In genomic region chr3:96102100-96102872, GRCm38 (mm10) we compare ENCODE assay signal across 8 mouse cellular contexts. TPM values are rescaled to one million over a fixed set of nuclear protein-coding genes. Genes with fewer than 3 reads are reported as not detected.
DNase-seq lines count a peak whose midpoint lies in the region; ATAC-seq and TF ChIP-seq lines count a peak whose summit lies in the region.

No protein-coding gene starts in this region.

- H3K27me3 ChIP-seq in embryonic facial prominence, embryonic 12.5 days: no peaks in the 10 kb centered on the region
- no peaks in the 10 kb centered on the region for H3K27me3 ChIP-seq in heart, embryonic 16.5 days (ENCODE audit: control insufficient read depth, insufficient read depth, low read length)
- no peaks in the 10 kb centered on the region for H3K27me3 ChIP-seq in neural tube, embryonic 13.5 days

- H3K9me3 ChIP-seq in embryonic facial prominence, embryonic 12.5 days: no peaks in the 10 kb centered on the region
- H3K9me3 ChIP-seq in heart, embryonic 16.5 days (replicated peaks; ENCODE audit: control insufficient read depth, low read length): no peaks in the 10 kb centered on the region
- no peaks in the 10 kb centered on the region for H3K9me3 ChIP-seq in neural tube, embryonic 13.5 days

- peak overlapping the region; percentile 20 for H3K4me3 ChIP-seq in embryonic facial prominence, embryonic 12.5 days
- H3K4me3 ChIP-seq in heart, embryonic 16.5 days (ENCODE audit: low read length): peak overlapping the region; percentile 44
- H3K4me3 ChIP-seq in lung, adult 2 months (replicated peaks; ENCODE audit: extremely low read depth, low read depth, low read length): no peak overlapping the region
- H3K4me3 ChIP-seq in neural tube, embryonic 13.5 days: peak overlapping the region; percentile 20

- ATAC-seq in embryonic facial prominence, embryonic 12.5 days (ENCODE audit: insufficient number of reproducible peaks, insufficient read depth, low FRiP score, low TSS enrichment): no peak
- ATAC-seq in heart, embryonic 16.5 days (replicated peaks; ENCODE audit: extremely low read depth, insufficient read depth, low FRiP score): no peak
- no peak for ATAC-seq in neural tube, embryonic 13.5 days (ENCODE audit: low read depth)

- WGBS in embryonic facial prominence, embryonic 12.5 days: 20% methylated on average over 14 of the region's 14 CpGs
- WGBS in heart, embryonic 16.5 days: 23% methylated on average over 14 of the region's 14 CpGs
- WGBS in lung, adult 2 months: 28% methylated on average over 14 of the region's 14 CpGs
- WGBS in neural tube, embryonic 13.5 days: 19% methylated on average over 14 of the region's 14 CpGs

- H3K27ac ChIP-seq in embryonic facial prominence, embryonic 12.5 days: no peak overlapping the region
- H3K27ac ChIP-seq in heart, embryonic 16.5 days (ENCODE audit: low read length): no peak overlapping the region
- H3K27ac ChIP-seq in neural tube, embryonic 13.5 days (replicated peaks): 0 out of 2 replicates have a peak overlapping the region, but pooled peaks have one; percentile 6

- no peaks in the 10 kb centered on the region for H3K36me3 ChIP-seq in embryonic facial prominence, embryonic 12.5 days
- no peaks in the 10 kb centered on the region for H3K36me3 ChIP-seq in heart, embryonic 16.5 days (ENCODE audit: control insufficient read depth, insufficient read depth)
- no peaks in the 10 kb centered on the region for H3K36me3 ChIP-seq in neural tube, embryonic 13.5 days

- TF ChIP-seq POLR2A in lung, adult 2 months (IDR thresholded peaks at IDR 0.05; ENCODE audit: borderline replicate concordance, extremely low read depth, low read depth, low read length): no peak

- no peak overlapping the region for H3K9ac ChIP-seq in embryonic facial prominence, embryonic 12.5 days
- H3K9ac ChIP-seq in heart, embryonic 16.5 days (ENCODE audit: low read length): peak overlapping the region; percentile 65
- H3K9ac ChIP-seq in neural tube, embryonic 13.5 days: no peak overlapping the region

- H3K4me1 ChIP-seq in embryonic facial prominence, embryonic 12.5 days: peaks cover 19% of the 10 kb centered on the region; the same call in 1 of the 2 replicates
- peaks cover 25% of the 10 kb centered on the region for H3K4me1 ChIP-seq in heart, embryonic 16.5 days (ENCODE audit: control insufficient read depth, insufficient read depth, low read length)
- H3K4me1 ChIP-seq in lung, adult 2 months (ENCODE audit: control insufficient read depth, insufficient read depth, low read length): peaks cover 8% of the 10 kb centered on the region
- H3K4me1 ChIP-seq in neural tube, embryonic 13.5 days (replicated peaks): peaks cover 40% of the 10 kb centered on the region

- H3K4me2 ChIP-seq in embryonic facial prominence, embryonic 12.5 days (replicated peaks): peak overlapping the region; percentile 45
- peak overlapping the region; percentile 67 for H3K4me2 ChIP-seq in heart, embryonic 16.5 days (ENCODE audit: low read depth, low read length)
- peak overlapping the region; percentile 48 for H3K4me2 ChIP-seq in neural tube, embryonic 13.5 days

- peak; percentile 82 for DNase-seq in CD4-positive helper T cell, adult 2 months (ENCODE audit: low read depth, low spot score)
- peak; percentile 62 for DNase-seq in adrenal gland, adult 2 months
- peak; percentile 65 to 66 for DNase-seq in kidney, postnatal 25 days
- peak; percentile 49 for DNase-seq in lung, adult 2 months
- peak; percentile 71 to 79 for DNase-seq in thymus, postnatal 36 days

- no peak for TF ChIP-seq CTCF in lung, adult 2 months (IDR thresholded peaks at IDR 0.05; ENCODE audit: insufficient read depth, low read length)

RNA-seq across cellular contexts. Expression of gene Otud7b, which starts 2.0 kb away (rescaled TPM):
- 10 to 100 TPM; 25.0 to 38.2 TPM for total RNA-seq in adrenal gland, adult 2 months (2021)
- 16.3 and 19.7 TPM in 2 replicates for polyA plus RNA-seq in adrenal gland, adult 2 months (2012; rRNA removed)
- 20.2 and 20.6 TPM in 2 replicates for polyA plus RNA-seq in embryonic facial prominence, embryonic 12.5 days (2016; fragmentation: Nextera tagmentation; extraction: Ambion mirVana)
- 18.6 and 21.4 TPM in 2 replicates for polyA plus RNA-seq in heart, embryonic 16.5 days (2015; fragmentation: Nextera tagmentation; extraction: Ambion mirVana)
- 25.6 and 38.7 TPM in 2 replicates for polyA plus RNA-seq in lung, adult 2 months (2012; rRNA removed)
- polyA plus RNA-seq in neural tube, embryonic 13.5 days (2015; fragmentation: Nextera tagmentation; extraction: Ambion mirVana): 9.4 and 12.7 TPM in 2 replicates

RNA-seq across cellular contexts. Expression of gene Vps45, which starts 44.0 kb away (rescaled TPM):
- total RNA-seq in adrenal gland, adult 2 months (2021): 10 to 100 TPM; 38.3 to 39.4 TPM
- polyA plus RNA-seq in adrenal gland, adult 2 months (2012; rRNA removed): 2.6 and 3.0 TPM in 2 replicates
- 43.3 and 43.6 TPM in 2 replicates for polyA plus RNA-seq in embryonic facial prominence, embryonic 12.5 days (2016; fragmentation: Nextera tagmentation; extraction: Ambion mirVana)
- polyA plus RNA-seq in heart, embryonic 16.5 days (2015; fragmentation: Nextera tagmentation; extraction: Ambion mirVana): 34.6 and 39.4 TPM in 2 replicates
- 3.6 and 4.7 TPM in 2 replicates for polyA plus RNA-seq in lung, adult 2 months (2012; rRNA removed)
- 66.9 and 77.1 TPM in 2 replicates for polyA plus RNA-seq in neural tube, embryonic 13.5 days (2015; fragmentation: Nextera tagmentation; extraction: Ambion mirVana)

RNA-seq across cellular contexts. Expression of gene Mtmr11, which starts 59.5 kb away (rescaled TPM):
- total RNA-seq in adrenal gland, adult 2 months (2021): 10 to 100 TPM; 27.4 to 34.6 TPM
- polyA plus RNA-seq in adrenal gland, adult 2 months (2012; rRNA removed): 15.0 and 20.5 TPM in 2 replicates
- 37.1 and 39.5 TPM in 2 replicates for polyA plus RNA-seq in embryonic facial prominence, embryonic 12.5 days (2016; fragmentation: Nextera tagmentation; extraction: Ambion mirVana)
- polyA plus RNA-seq in heart, embryonic 16.5 days (2015; fragmentation: Nextera tagmentation; extraction: Ambion mirVana): 8.7 and 9.4 TPM in 2 replicates
- 8.0 and 10.5 TPM in 2 replicates for polyA plus RNA-seq in lung, adult 2 months (2012; rRNA removed)
- polyA plus RNA-seq in neural tube, embryonic 13.5 days (2015; fragmentation: Nextera tagmentation; extraction: Ambion mirVana): 10.5 and 14.1 TPM in 2 replicates
